Mouse (Mus musculus) midbrain, embryonic 12.5 days (tissue): ENCODE data around the gene Pdcd5. TPM values are rescaled to one million over a fixed set of nuclear protein-coding genes. Genes with fewer than 3 reads are reported as not detected.

Experiments used
- ATAC-seq: fragments of 200-750 bp; cut with Nextera tagmentation; 2 replicates; pipeline ENCODE4 v1.8.0; 2017; ENCODE audit warnings: low read depth, moderate TSS enrichment, moderate library complexity; ENCODE audit not compliant: low FRiP score
- H3K27ac ChIP-seq: fragments of 300-500 bp; sonication (generic); replicated peaks from 2 replicates; pipeline ENCODE4 v1.5.1; 2016; ENCODE audit warnings: mild to moderate bottlenecking
- H3K27me3 ChIP-seq: fragments of 300-500 bp; sonication (generic); 2 replicates; pipeline ENCODE4 v1.6.1; 2016; ENCODE audit warnings: mild to moderate bottlenecking
- H3K36me3 ChIP-seq: fragments of 300-500 bp; sonication (generic); 2 replicates; pipeline ENCODE4 v1.6.1; 2016
- H3K4me1 ChIP-seq: fragments of 300-500 bp; sonication (generic); 2 replicates; pipeline ENCODE4 v1.6.1; 2016
- H3K4me2 ChIP-seq: fragments of 300-500 bp; sonication (generic); replicated peaks from 2 replicates; pipeline ENCODE4 v1.6.1; 2016; ENCODE audit warnings: mild to moderate bottlenecking, moderate library complexity
- H3K4me3 ChIP-seq: fragments of 300-500 bp; sonication (generic); 2 replicates; pipeline ENCODE4 v1.5.1; 2016; ENCODE audit warnings: mild to moderate bottlenecking
- H3K9ac ChIP-seq: fragments of 300-500 bp; sonication (generic); replicated peaks from 2 replicates; pipeline ENCODE4 v1.6.1; 2016; ENCODE audit warnings: mild to moderate bottlenecking, moderate library complexity
- H3K9me3 ChIP-seq: fragments of 300-500 bp; sonication (generic); 2 replicates; pipeline ENCODE4 v1.6.1; 2016; ENCODE audit warnings: mild to moderate bottlenecking
- WGBS: fragments of 180-500 bp; shearing (Covaris S2); methylation state at CpG from one replicate; pipeline ENCODE4 v1.1.7; 2016; 5-methylcytosine and 5-hydroxymethylcytosine counted together
- polyA plus RNA-seq: library from polyadenylated mRNA; unstranded; fragments of >200 nt; fragmentation: Nextera tagmentation; extraction: Ambion mirVana; gene quantifications from 2 replicates; pipeline ENCODE4 v1.2.1, GENCODE M21; 2016

Pdcd5 gene
- polyA plus RNA-seq, 1 experiment from 2014 or later: 264 TPM

- 12% methylated on average over 18 of the region's 18 CpGs for WGBS
- Histone ChIP-seq H3K4me2 (peak overlapping the region; percentile 30), H3K4me3 (no peak overlapping the region), H3K4me1 (peaks cover 36% of the 10 kb centered on the region), H3K9me3 (no peaks in the 10 kb centered on the region), H3K27ac (peak overlapping the region; percentile 89), H3K27me3 (peaks cover 26% of the 10 kb centered on the region), H3K36me3 (no peaks in the 10 kb centered on the region), H3K9ac (no peak overlapping the region)
- ATAC-seq: peak; percentile 87
These were observed 21.0 kb upstream of the Pdcd5 start for GRCm38 (mm10) chr7:35668066-35669041.

- H3K4me3 ChIP-seq: no peak overlapping the region
- H3K4me2 ChIP-seq: no peak overlapping the region
- H3K4me1 ChIP-seq: peaks cover 27% of the 10 kb centered on the region
- WGBS: 44% methylated on average over 16 of the region's 16 CpGs
- H3K27ac ChIP-seq: 0 out of 2 replicates have a peak overlapping the region, but pooled peaks have one; percentile 4
- no peaks in the 10 kb centered on the region for H3K36me3 ChIP-seq
- no peaks in the 10 kb centered on the region for H3K9me3 ChIP-seq
- H3K9ac ChIP-seq: 0 out of 2 replicates have a peak overlapping the region, but pooled peaks have one; percentile 4
- no peak for ATAC-seq
- peaks cover 10% of the 10 kb centered on the region for H3K27me3 ChIP-seq
These were observed 16.6 kb upstream of the Pdcd5 start for GRCm38 (mm10) chr7:35663790-35664376.

- H3K27me3 ChIP-seq: no peaks in the 10 kb centered on the region; the same call in 1 of the 2 replicates
- no peak overlapping the region for H3K9ac ChIP-seq
- no peak overlapping the region for H3K27ac ChIP-seq
- H3K4me1 ChIP-seq: peaks cover 11% of the 10 kb centered on the region
- 64% methylated on average over 3 of the region's 3 CpGs for WGBS
- no peaks in the 10 kb centered on the region for H3K36me3 ChIP-seq
- no peak overlapping the region for H3K4me3 ChIP-seq
- no peaks in the 10 kb centered on the region for H3K9me3 ChIP-seq
- H3K4me2 ChIP-seq: no peak overlapping the region
- no peak for ATAC-seq
These were observed 11.9 kb upstream of the Pdcd5 start for GRCm38 (mm10) chr7:35659173-35659572.

GRCm38 (mm10) chr7:35657829-35658228 is 10.5 kb upstream of the Pdcd5 start:
- H3K27me3 ChIP-seq: no peaks in the 10 kb centered on the region; the same call in 1 of the 2 replicates
- H3K9ac ChIP-seq: no peak overlapping the region
- no peaks in the 10 kb centered on the region for H3K36me3 ChIP-seq
- H3K4me3 ChIP-seq: no peak overlapping the region
- no peak overlapping the region for H3K27ac ChIP-seq
- H3K4me2 ChIP-seq: no peak overlapping the region
- no peaks in the 10 kb centered on the region for H3K9me3 ChIP-seq
- H3K4me1 ChIP-seq: no peaks in the 10 kb centered on the region
- 43% methylated on average over 6 of the region's 6 CpGs for WGBS
- no peak for ATAC-seq

GRCm38 (mm10) chr7:35651583-35652270 is 4.4 kb upstream of the Pdcd5 start:
- H3K9me3 ChIP-seq: no peaks in the 10 kb centered on the region
- 86% methylated on average over 10 of the region's 10 CpGs for WGBS
- no peak for ATAC-seq
- H3K36me3 ChIP-seq: no peaks in the 10 kb centered on the region
- H3K4me2 ChIP-seq: no peak overlapping the region
- peaks cover 4% of the 10 kb centered on the region; the same call in 1 of the 2 replicates for H3K4me1 ChIP-seq
- no peak overlapping the region for H3K27ac ChIP-seq
- no peaks in the 10 kb centered on the region; the same call in 1 of the 2 replicates for H3K27me3 ChIP-seq
- H3K9ac ChIP-seq: no peak overlapping the region
- no peak overlapping the region for H3K4me3 ChIP-seq

- WGBS: 68% methylated on average over 11 of the region's 11 CpGs
- H3K9me3 ChIP-seq: no peaks in the 10 kb centered on the region
- no peaks in the 10 kb centered on the region; the same call in 1 of the 2 replicates for H3K27me3 ChIP-seq
- no peak overlapping the region for H3K4me2 ChIP-seq
- H3K4me3 ChIP-seq: no peak overlapping the region
- no peak overlapping the region for H3K9ac ChIP-seq
- no peak overlapping the region for H3K27ac ChIP-seq
- H3K4me1 ChIP-seq: peaks cover 10% of the 10 kb centered on the region; the same call in 1 of the 2 replicates
- no peaks in the 10 kb centered on the region for H3K36me3 ChIP-seq
- ATAC-seq: no peak
These were observed 3.5 kb upstream of the Pdcd5 start for GRCm38 (mm10) chr7:35650716-35651410.

- peaks cover 15% of the 10 kb centered on the region for H3K36me3 ChIP-seq
- 44% methylated on average over 3 of the region's 3 CpGs for WGBS
- no peaks in the 10 kb centered on the region for H3K9me3 ChIP-seq
- no peak for ATAC-seq
- no peak overlapping the region for H3K4me3 ChIP-seq
- no peaks in the 10 kb centered on the region for H3K27me3 ChIP-seq
- H3K9ac ChIP-seq: no peak overlapping the region
- H3K4me1 ChIP-seq: peaks cover 14% of the 10 kb centered on the region; the same call in 1 of the 2 replicates
- H3K27ac ChIP-seq: no peak overlapping the region
- H3K4me2 ChIP-seq: no peak overlapping the region
These were observed 1.8 kb upstream of the Pdcd5 start for GRCm38 (mm10) chr7:35649071-35649470.

GRCm38 (mm10) chr7:35648239-35649069 is 1.1 kb upstream of the Pdcd5 start:
- 73% methylated on average over 9 of the region's 9 CpGs for WGBS
- no peak for ATAC-seq
- no peak overlapping the region for H3K4me3 ChIP-seq
- H3K9me3 ChIP-seq: no peaks in the 10 kb centered on the region
- H3K4me1 ChIP-seq: peaks cover 14% of the 10 kb centered on the region; the same call in 1 of the 2 replicates
- no peak overlapping the region for H3K4me2 ChIP-seq
- H3K27me3 ChIP-seq: no peaks in the 10 kb centered on the region
- H3K27ac ChIP-seq: no peak overlapping the region
- H3K36me3 ChIP-seq: peaks cover 21% of the 10 kb centered on the region
- H3K9ac ChIP-seq: no peak overlapping the region

- Histone ChIP-seq H3K4me3 (peak overlapping the region; percentile 73), H3K27ac (peak overlapping the region; percentile 83), H3K27me3 (no peaks in the 10 kb centered on the region), H3K36me3 (peaks cover 39% of the 10 kb centered on the region), H3K4me1 (peaks cover 14% of the 10 kb centered on the region; the same call in 1 of the 2 replicates), H3K4me2 (peak overlapping the region; percentile 74), H3K9me3 (no peaks in the 10 kb centered on the region), H3K9ac (peak overlapping the region; percentile 91)
- peak; percentile 43 for ATAC-seq
- 11% methylated on average over 34 of the region's 34 CpGs for WGBS
These were observed 822 bp downstream of the Pdcd5 start for GRCm38 (mm10) chr7:35646317-35647081.

GRCm38 (mm10) chr7:35640072-35640471 is 7.2 kb downstream of the Pdcd5 start:
- H3K27ac ChIP-seq: no peak overlapping the region
- H3K4me2 ChIP-seq: no peak overlapping the region
- H3K4me3 ChIP-seq: no peak overlapping the region
- H3K4me1 ChIP-seq: no peaks in the 10 kb centered on the region
- no peaks in the 10 kb centered on the region for H3K27me3 ChIP-seq
- no peaks in the 10 kb centered on the region for H3K9me3 ChIP-seq
- peaks cover 79% of the 10 kb centered on the region for H3K36me3 ChIP-seq
- no peak overlapping the region for H3K9ac ChIP-seq
- 86% methylated on average over 6 of the region's 6 CpGs for WGBS
- no peak for ATAC-seq
